Mouse (Mus musculus): ENCODE measurements at regions not wholly inside any gene's neighbourhood (a gene's known extent, or its start where the extent isn't known, plus 50 kb on each side); places are given as distances from the start of the nearest gene placed in this dataset.

DNA sequence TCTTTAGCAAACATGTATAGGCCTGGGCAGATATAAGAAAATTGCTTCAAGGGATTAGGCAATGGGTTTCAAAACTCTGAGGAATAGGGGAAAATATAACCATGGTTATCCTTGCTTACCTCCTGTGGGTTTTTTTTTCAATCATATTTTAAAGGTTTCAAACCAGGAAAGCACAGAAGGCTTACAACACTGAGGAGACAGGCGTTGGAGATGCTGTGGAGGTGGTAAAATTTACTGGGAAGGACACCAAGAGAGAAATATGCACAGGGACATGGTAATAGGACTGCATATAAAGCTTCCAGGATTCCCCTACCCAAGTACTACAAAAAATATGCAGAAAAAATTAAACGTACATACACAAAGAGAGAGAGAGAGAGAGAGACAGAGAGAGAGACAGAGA lies 95.0 kb upstream of the Syt1 start:
- TF ChIP-seq CTCF (IDR thresholded peaks at IDR 0.05; ENCODE audit: borderline replicate concordance, insufficient read depth, low read depth, low read length): no peak
- TF ChIP-seq POLR2A (IDR thresholded peaks at IDR 0.05; ENCODE audit: borderline replicate concordance, insufficient read depth, low read length): no peak
